Mouse (Mus musculus): ENCODE results near the gene Nenf. TPM values are rescaled to one million over a fixed set of nuclear protein-coding genes. Genes with fewer than 3 reads are reported as not detected.

Nenf gene
- not detected for polyA plus RNA-seq (2014; fragmentation: Illumina TruSeq; extraction: RNeasy Lipid Tissue Mini Kit (QIAGEN cat#74804); ENCODE audit: low read depth, low replicate concordance)

DNA sequence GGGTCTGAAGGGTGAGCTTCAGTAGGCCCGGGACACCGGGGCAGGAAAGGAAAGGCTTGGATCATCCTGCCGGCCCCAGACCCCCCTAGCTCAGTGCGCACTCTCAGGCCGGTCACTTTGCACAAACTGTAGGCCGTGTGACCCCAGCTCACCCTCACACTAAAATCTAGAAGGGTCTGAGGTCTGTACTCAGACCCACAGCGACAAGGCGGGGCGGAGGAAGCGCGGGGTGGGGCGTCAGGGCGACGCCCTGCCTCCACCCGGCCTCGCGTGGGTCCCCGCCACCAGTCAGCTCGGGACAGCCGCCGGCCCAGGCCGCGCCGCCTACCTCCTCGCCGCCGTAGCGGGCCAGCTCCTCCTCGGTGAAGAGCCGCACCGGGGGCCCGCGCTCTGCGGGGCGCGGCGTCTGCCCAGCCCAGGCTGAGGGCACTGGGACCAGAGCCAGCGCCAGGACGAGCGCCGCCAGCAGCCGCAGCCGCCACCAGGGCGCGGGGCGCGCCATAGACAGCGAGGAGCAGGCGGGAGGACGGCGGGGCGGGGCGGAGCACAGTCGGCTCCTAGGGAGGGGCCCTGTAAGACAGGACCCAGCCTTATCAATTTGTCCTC lies at the start of gene Nenf:
Gene Nenf, minus strand, starts transcription at position 604 of the 606 bp plus-strand sequence.

DNA sequence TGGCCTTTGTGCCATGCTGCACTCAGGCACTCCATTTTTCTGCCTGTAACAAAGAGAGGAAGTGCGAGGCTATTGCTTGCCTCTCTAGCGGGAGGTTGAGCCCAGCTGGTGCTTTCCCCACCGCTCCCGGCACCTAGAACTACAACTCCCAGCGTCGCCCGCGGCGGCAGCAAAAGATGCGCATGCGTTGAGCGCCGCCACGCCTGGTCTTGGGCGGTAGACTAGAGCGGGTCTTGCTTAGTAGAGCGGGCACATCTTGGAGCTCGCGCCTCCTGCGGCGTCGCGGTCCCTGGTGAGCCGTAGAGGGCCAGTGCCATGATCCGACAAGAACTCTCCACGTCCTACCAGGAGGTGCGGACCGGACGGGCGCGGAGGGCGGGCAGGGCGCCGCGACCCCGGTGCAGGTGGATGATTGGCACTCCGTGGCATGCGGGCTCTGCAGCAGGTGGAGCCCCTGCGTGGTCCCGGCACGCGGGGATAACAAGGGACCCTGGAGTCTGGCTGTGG lies 7.8 kb upstream of the Nenf start, which contains the start of gene Tmem206:
Gene Tmem206, plus strand, starts transcription at position 187 of the 507 bp plus-strand sequence.

Other genes starting within 250 kb of the Nenf start
- gene Batf3, start 220.3 kb downstream of the Nenf start, polyA plus RNA-seq (2014; fragmentation: Illumina TruSeq; extraction: RNeasy Lipid Tissue Mini Kit (QIAGEN cat#74804); ENCODE audit: low read depth, low replicate concordance), result 0.60 TPM
- gene Fam71a, start 153.4 kb downstream of the Nenf start, polyA plus RNA-seq (2014; fragmentation: Illumina TruSeq; extraction: RNeasy Lipid Tissue Mini Kit (QIAGEN cat#74804); ENCODE audit: low read depth, low replicate concordance), result not detected
- 12.5 TPM for gene Atf3, start 100.2 kb downstream of the Nenf start, polyA plus RNA-seq (2014; fragmentation: Illumina TruSeq; extraction: RNeasy Lipid Tissue Mini Kit (QIAGEN cat#74804); ENCODE audit: low read depth, low replicate concordance)
- 6.0 TPM for gene Tmem206, start 7.7 kb upstream of the Nenf start, polyA plus RNA-seq (2014; fragmentation: Illumina TruSeq; extraction: RNeasy Lipid Tissue Mini Kit (QIAGEN cat#74804); ENCODE audit: low read depth, low replicate concordance)
- gene Ppp2r5a, start 85.1 kb upstream of the Nenf start, polyA plus RNA-seq (2014; fragmentation: Illumina TruSeq; extraction: RNeasy Lipid Tissue Mini Kit (QIAGEN cat#74804); ENCODE audit: low read depth, low replicate concordance), result 242 TPM